Mouse (Mus musculus): Measurements from ENCODE around the gene Ephb2.

The Ephb2 gene

GRCm38 (mm10) chr4:136702456-136702855, 133.3 kb downstream of the Ephb2 start:
- DNase-seq (ENCODE audit: low read depth, low spot score): no peak

GRCm38 (mm10) chr4:136701236-136701635, 134.6 kb downstream of the Ephb2 start:
- DNase-seq (ENCODE audit: low read depth, low spot score): no peak

GRCm38 (mm10) chr4:136699084-136699450, 136.7 kb downstream of the Ephb2 start:
- no peak for DNase-seq (ENCODE audit: low read depth, low spot score)

GRCm38 (mm10) chr4:136698404-136699083, 137.2 kb downstream of the Ephb2 start:
- DNase-seq (ENCODE audit: low read depth, low spot score): no peak

- no peak for DNase-seq (ENCODE audit: low read depth, low spot score)
Measured at GRCm38 (mm10) chr4:136697325-136697724, 138.5 kb downstream of the Ephb2 start.

- DNase-seq (ENCODE audit: low read depth, low spot score): peak; percentile 70
Measured at GRCm38 (mm10) chr4:136696381-136696925, 139.3 kb downstream of the Ephb2 start.

GRCm38 (mm10) chr4:136695696-136696095, 140.1 kb downstream of the Ephb2 start:
- DNase-seq (ENCODE audit: low read depth, low spot score): no peak

GRCm38 (mm10) chr4:136690034-136690433, 145.8 kb downstream of the Ephb2 start:
- DNase-seq (ENCODE audit: low read depth, low spot score): no peak

GRCm38 (mm10) chr4:136688113-136688512, 147.7 kb downstream of the Ephb2 start:
- no peak for DNase-seq (ENCODE audit: low read depth, low spot score)

GRCm38 (mm10) chr4:136685431-136685869, 150.3 kb downstream of the Ephb2 start:
- DNase-seq (ENCODE audit: low read depth, low spot score): no peak

- peak; percentile 18 for DNase-seq (ENCODE audit: low read depth, low spot score)
Measured at GRCm38 (mm10) chr4:136684485-136684884, 151.3 kb downstream of the Ephb2 start.

GRCm38 (mm10) chr4:136680641-136681040, 155.1 kb downstream of the Ephb2 start:
- DNase-seq (ENCODE audit: low read depth, low spot score): no peak

GRCm38 (mm10) chr4:136679221-136679620, 156.6 kb downstream of the Ephb2 start:
- no peak for DNase-seq (ENCODE audit: low read depth, low spot score)

GRCm38 (mm10) chr4:136678480-136678879, 157.3 kb downstream of the Ephb2 start:
- DNase-seq (ENCODE audit: low read depth, low spot score): peak; percentile 92

- DNase-seq (ENCODE audit: low read depth, low spot score): no peak
Measured at GRCm38 (mm10) chr4:136675439-136675838, 160.3 kb downstream of the Ephb2 start.

GRCm38 (mm10) chr4:136672335-136673090, 163.3 kb downstream of the Ephb2 start:
- DNase-seq (ENCODE audit: low read depth, low spot score): no peak

GRCm38 (mm10) chr4:136667757-136668156, 168.0 kb downstream of the Ephb2 start:
- no peak for DNase-seq (ENCODE audit: low read depth, low spot score)

- DNase-seq (ENCODE audit: low read depth, low spot score): no peak
Measured at GRCm38 (mm10) chr4:136666002-136666401, 169.8 kb downstream of the Ephb2 start.

GRCm38 (mm10) chr4:136665068-136665467, 170.7 kb downstream of the Ephb2 start:
- no peak for DNase-seq (ENCODE audit: low read depth, low spot score)

GRCm38 (mm10) chr4:136657914-136658313, 177.9 kb downstream of the Ephb2 start:
- no peak for DNase-seq (ENCODE audit: low read depth, low spot score)

GRCm38 (mm10) chr4:136653692-136654234, 182.0 kb downstream of the Ephb2 start:
- DNase-seq (ENCODE audit: low read depth, low spot score): no peak

- DNase-seq (ENCODE audit: low read depth, low spot score): no peak
Measured at GRCm38 (mm10) chr4:136653019-136653418, 182.8 kb downstream of the Ephb2 start.
